In genomic region chr14:20389446-20390079, GRCm38 (mm10) we compare ENCODE assay signal across 1 mouse cellular context.
TF ChIP-seq lines count a peak whose summit lies in the region.

No protein-coding gene starts in this region.

TF ChIP-seq in MEL, 35 proteins besides CTCF, POLR2A, EP300 and RAD21 (continued from another document):
- no peak for TF ChIP-seq JUND (IDR thresholded peaks at IDR 0.05; ENCODE audit: low read depth, low read length)
- TF ChIP-seq MXI1 (IDR thresholded peaks at IDR 0.05; ENCODE audit: low read depth, low read length), result no peak
- peak; percentile 31; the same call in 1 of the 2 replicates for TF ChIP-seq ZMIZ1 (IDR thresholded peaks at IDR 0.05; ENCODE audit: low read depth, low read length)
- no peak for TF ChIP-seq TCF12 (IDR thresholded peaks at IDR 0.05; ENCODE audit: low read depth, low read length)
- no peak for TF ChIP-seq SMC3 (IDR thresholded peaks at IDR 0.05; ENCODE audit: low read depth, low read length)
TF ChIP-seq in MEL: peak in this region for 2.
